Mouse (Mus musculus) left cerebral cortex, adult 18-20 months (tissue): ENCODE measurements around the gene Ube2q2. TPM values are rescaled to one million over a fixed set of nuclear protein-coding genes. Genes with fewer than 3 reads are reported as not detected.
"Not testable (repeated sequence)": the region's sequence is repeated elsewhere in the genome, so short reads cannot be mapped to it uniquely, and the experiment has no call there.

Source experiments
- DNase-seq, 2 experiments: peaks; one replicate each; pipeline ENCODE4 v3.0.0; 2021 to 2022; ENCODE audit warnings: low spot score in 2 of 2, mixed read lengths in 1 of 2
- total RNA-seq, 2 experiments: library from RNA; stranded (reverse); gene quantifications; 2 replicates each; pipeline ENCODE4 v1.2.3; 2021

The Ube2q2 gene
- total RNA-seq, 2 experiments from 2014 or later = 70.0 to 75.6 TPM

GRCm38 (mm10) chr9:55236235-55237165 lies 87.8 kb downstream of the Ube2q2 start:
- DNase-seq = no peak

GRCm38 (mm10) chr9:55240852-55241251 lies 92.2 kb downstream of the Ube2q2 start:
- DNase-seq = no peak

GRCm38 (mm10) chr9:55241863-55242685 lies 93.4 kb downstream of the Ube2q2 start:
- DNase-seq = no peak

GRCm38 (mm10) chr9:55243280-55243679 lies 94.6 kb downstream of the Ube2q2 start:
- DNase-seq = no peak

GRCm38 (mm10) chr9:55244079-55244478 lies 95.4 kb downstream of the Ube2q2 start:
- no peak for DNase-seq

GRCm38 (mm10) chr9:55245057-55245750 lies 96.5 kb downstream of the Ube2q2 start:
- DNase-seq = not testable (repeated sequence)

GRCm38 (mm10) chr9:55246440-55246839 lies 97.8 kb downstream of the Ube2q2 start:
- no peak for DNase-seq

- no peak for DNase-seq
These were observed 98.3 kb downstream of the Ube2q2 start for GRCm38 (mm10) chr9:55246918-55247317.

GRCm38 (mm10) chr9:55248465-55248864 lies 99.8 kb downstream of the Ube2q2 start:
- DNase-seq = no peak

GRCm38 (mm10) chr9:55250595-55251247 lies 102.1 kb downstream of the Ube2q2 start:
- DNase-seq = no peak

- DNase-seq = not testable (repeated sequence)
These were observed 103.4 kb downstream of the Ube2q2 start for GRCm38 (mm10) chr9:55252097-55252496.

GRCm38 (mm10) chr9:55253849-55254248 lies 105.2 kb downstream of the Ube2q2 start:
- no peak for DNase-seq

- no peak for DNase-seq
These were observed 106.4 kb downstream of the Ube2q2 start for GRCm38 (mm10) chr9:55255056-55255455.

GRCm38 (mm10) chr9:55255604-55256003 lies 107.0 kb downstream of the Ube2q2 start:
- no peak for DNase-seq

GRCm38 (mm10) chr9:55257105-55257504 lies 108.5 kb downstream of the Ube2q2 start:
- DNase-seq = no peak

Other genes starting within 250 kb of the Ube2q2 start
- 1 to 10 TPM; 2.1 to 2.2 TPM for gene Hykk, start 231.6 kb upstream of the Ube2q2 start, total RNA-seq
- 100 to 1,000 TPM; 114 TPM for gene Psma4, start 198.1 kb upstream of the Ube2q2 start, total RNA-seq
- gene AY074887, start 197.9 kb upstream of the Ube2q2 start, total RNA-seq = not detected
- 1 to 10 TPM; 3.4 to 3.9 TPM for gene Chrna5, start 168.0 kb upstream of the Ube2q2 start, total RNA-seq
- under 1 TPM; 0.28 to 0.30 TPM for gene Chrna3, start 122.3 kb upstream of the Ube2q2 start, total RNA-seq
- gene Chrnb4, start 100.1 kb upstream of the Ube2q2 start, total RNA-seq = under 1 TPM; 0.09 to 0.28 TPM
- 10 to 100 TPM; 43.9 to 45.7 TPM for gene Fbxo22, start 60.1 kb downstream of the Ube2q2 start, total RNA-seq
- under 1 TPM; 0.54 to 0.70 TPM for gene Nrg4, start 178.0 kb downstream of the Ube2q2 start, total RNA-seq
- gene Tmem266, start 178.1 kb downstream of the Ube2q2 start, total RNA-seq = 10 to 100 TPM in 1 of 2 experiments, 1 to 10 TPM in 1; 9.2 to 10.0 TPM